Mouse (Mus musculus): ENCODE measurements around the gene Rubcn. TPM values are rescaled to one million over a fixed set of nuclear protein-coding genes. Genes with fewer than 3 reads are reported as not detected.

The Rubcn gene
- polyA plus RNA-seq, 1 experiment from 2014 or later, result 12.9 TPM

GRCm38 (mm10) chr16:32825380-32825779 lies 52.2 kb downstream of the Rubcn start:
- TF ChIP-seq EP300 (IDR thresholded peaks at IDR 0.05) (no peak), CTCF (IDR thresholded peaks at IDR 0.05) (no peak)
- no peak overlapping the region for H3K4me2 ChIP-seq (replicated peaks; ENCODE audit: low read depth, low read length)
- H3K36me3 ChIP-seq (ENCODE audit: insufficient read depth, low read length), result peaks cover 32% of the 10 kb centered on the region; the same call in 1 of the 2 replicates
- H3K27me3 ChIP-seq (replicated peaks; ENCODE audit: insufficient read depth, low read length), result no peaks in the 10 kb centered on the region
- no peak for ATAC-seq
- H3K27ac ChIP-seq (ENCODE audit: low read length), result no peak overlapping the region
- no peak overlapping the region for H3K9ac ChIP-seq (replicated peaks; ENCODE audit: low read depth)
- no peak for DNase-seq (ENCODE audit: low spot score)
- no peaks in the 10 kb centered on the region for H3K9me3 ChIP-seq (ENCODE audit: low read length)
- no peak overlapping the region for H3K4me3 ChIP-seq (ENCODE audit: low read depth, low read length)
- WGBS, result 68% methylated on average over 12 of the region's 12 CpGs
- peaks cover 3% of the 10 kb centered on the region for H3K4me1 ChIP-seq (ENCODE audit: insufficient read depth, low read depth, low read length)

GRCm38 (mm10) chr16:32824061-32824460 lies 53.5 kb downstream of the Rubcn start:
- Histone ChIP-seq H3K4me2 (replicated peaks; ENCODE audit: low read depth, low read length) (no peak overlapping the region), H3K9me3 (ENCODE audit: low read length) (no peaks in the 10 kb centered on the region), H3K36me3 (ENCODE audit: insufficient read depth, low read length) (peaks cover 30% of the 10 kb centered on the region; the same call in 1 of the 2 replicates), H3K27me3 (replicated peaks; ENCODE audit: insufficient read depth, low read length) (no peaks in the 10 kb centered on the region), H3K4me3 (ENCODE audit: low read depth, low read length) (no peak overlapping the region), H3K27ac (ENCODE audit: low read length) (no peak overlapping the region), H3K9ac (replicated peaks; ENCODE audit: low read depth) (no peak overlapping the region), H3K4me1 (ENCODE audit: insufficient read depth, low read depth, low read length) (peaks cover 3% of the 10 kb centered on the region)
- ATAC-seq (no peak), DNase-seq (ENCODE audit: low spot score) (no peak)
- no peak for TF ChIP-seq CTCF (IDR thresholded peaks at IDR 0.05)
- TF ChIP-seq EP300 (IDR thresholded peaks at IDR 0.05), result no peak
- WGBS, result 90% methylated on average over 13 of the region's 13 CpGs

- Histone ChIP-seq H3K27me3 (replicated peaks; ENCODE audit: insufficient read depth, low read length) (no peaks in the 10 kb centered on the region), H3K9ac (replicated peaks; ENCODE audit: low read depth) (no peak overlapping the region), H3K4me2 (replicated peaks; ENCODE audit: low read depth, low read length) (no peak overlapping the region), H3K36me3 (ENCODE audit: insufficient read depth, low read length) (peaks cover 28% of the 10 kb centered on the region; the same call in 1 of the 2 replicates), H3K4me1 (ENCODE audit: insufficient read depth, low read depth, low read length) (peaks cover 3% of the 10 kb centered on the region), H3K9me3 (ENCODE audit: low read length) (no peaks in the 10 kb centered on the region), H3K4me3 (ENCODE audit: low read depth, low read length) (no peak overlapping the region), H3K27ac (ENCODE audit: low read length) (no peak overlapping the region; the same call in 1 of the 2 replicates)
- DNase-seq (ENCODE audit: low spot score) (no peak), ATAC-seq (no peak)
- TF ChIP-seq EP300 (IDR thresholded peaks at IDR 0.05) (no peak), CTCF (IDR thresholded peaks at IDR 0.05) (no peak)
- 75% methylated on average over 8 of the region's 8 CpGs for WGBS
These were observed 54.1 kb downstream of the Rubcn start for GRCm38 (mm10) chr16:32823487-32823886.

GRCm38 (mm10) chr16:32822881-32823280 lies 54.7 kb downstream of the Rubcn start:
- whole genome bisulfite sequencing, result 71% methylated on average over 5 of the region's 5 CpGs
- H3K36me3 ChIP-seq (ENCODE audit: insufficient read depth, low read length), result peaks cover 24% of the 10 kb centered on the region; the same call in 1 of the 2 replicates
- no peak overlapping the region for H3K4me2 ChIP-seq (replicated peaks; ENCODE audit: low read depth, low read length)

GRCm38 (mm10) chr16:32822450-32822827 lies 55.1 kb downstream of the Rubcn start:
- Histone ChIP-seq H3K9me3 (ENCODE audit: low read length) (no peaks in the 10 kb centered on the region), H3K4me2 (replicated peaks; ENCODE audit: low read depth, low read length) (0 out of 2 replicates have a peak overlapping the region, but pooled peaks have one; percentile 11), H3K4me1 (ENCODE audit: insufficient read depth, low read depth, low read length) (peaks cover 3% of the 10 kb centered on the region), H3K36me3 (ENCODE audit: insufficient read depth, low read length) (peaks cover 20% of the 10 kb centered on the region; the same call in 1 of the 2 replicates), H3K27ac (ENCODE audit: low read length) (peak overlapping the region; percentile 80), H3K27me3 (replicated peaks; ENCODE audit: insufficient read depth, low read length) (no peaks in the 10 kb centered on the region), H3K4me3 (ENCODE audit: low read depth, low read length) (no peak overlapping the region), H3K9ac (replicated peaks; ENCODE audit: low read depth) (no peak overlapping the region)
- DNase-seq (ENCODE audit: low spot score), result peak; percentile 57
- 35% methylated on average over 6 of the region's 6 CpGs for WGBS
- ATAC-seq, result peak; percentile 72
- no peak for TF ChIP-seq EP300 (IDR thresholded peaks at IDR 0.05)

More at GRCm38 (mm10) chr16:32822881-32823280, 54.7 kb downstream of the Rubcn start:
- no peak overlapping the region for H3K4me3 ChIP-seq (ENCODE audit: low read depth, low read length)
- DNase-seq (ENCODE audit: low spot score), result no peak
- H3K9me3 ChIP-seq (ENCODE audit: low read length), result no peaks in the 10 kb centered on the region
- TF ChIP-seq CTCF (IDR thresholded peaks at IDR 0.05), result no peak
- ATAC-seq, result no peak
- no peaks in the 10 kb centered on the region for H3K27me3 ChIP-seq (replicated peaks; ENCODE audit: insufficient read depth, low read length)
- peaks cover 3% of the 10 kb centered on the region for H3K4me1 ChIP-seq (ENCODE audit: insufficient read depth, low read depth, low read length)
- peak overlapping the region; percentile 80 for H3K27ac ChIP-seq (ENCODE audit: low read length)
- no peak overlapping the region for H3K9ac ChIP-seq (replicated peaks; ENCODE audit: low read depth)

- no peak overlapping the region for H3K4me3 ChIP-seq (ENCODE audit: low read depth, low read length)
- 0 out of 2 replicates have a peak overlapping the region, but pooled peaks have one; percentile 8 for H3K9ac ChIP-seq (replicated peaks; ENCODE audit: low read depth)
- TF ChIP-seq EP300 (IDR thresholded peaks at IDR 0.05), result peak; percentile 45; the same call in 1 of the 2 replicates
- no peak for TF ChIP-seq CTCF (IDR thresholded peaks at IDR 0.05)
- H3K36me3 ChIP-seq (ENCODE audit: insufficient read depth, low read length), result peaks cover 19% of the 10 kb centered on the region; the same call in 1 of the 2 replicates
- H3K4me1 ChIP-seq (ENCODE audit: insufficient read depth, low read depth, low read length), result peaks cover 3% of the 10 kb centered on the region
- peak overlapping the region; percentile 80 for H3K27ac ChIP-seq (ENCODE audit: low read length)
- peak; percentile 93 for ATAC-seq
- DNase-seq (ENCODE audit: low spot score), result peak; percentile 88
- H3K9me3 ChIP-seq (ENCODE audit: low read length), result no peaks in the 10 kb centered on the region
- H3K27me3 ChIP-seq (replicated peaks; ENCODE audit: insufficient read depth, low read length), result no peaks in the 10 kb centered on the region
- 29% methylated on average over 10 of the region's 10 CpGs for WGBS
- H3K4me2 ChIP-seq (replicated peaks; ENCODE audit: low read depth, low read length), result 0 out of 2 replicates have a peak overlapping the region, but pooled peaks have one; percentile 11
These were observed 55.7 kb downstream of the Rubcn start for GRCm38 (mm10) chr16:32821772-32822449.

All from lung, postnatal 0 days (tissue).